Mouse (Mus musculus) granulocyte monocyte progenitor cell, adult 5-6 weeks (primary cell): ENCODE measurements around the gene Tube1. TPM values are rescaled to one million over a fixed set of nuclear protein-coding genes. Genes with fewer than 3 reads are reported as not detected.

Experiments used
- ATAC-seq: replicated peaks from 2 replicates; pipeline ENCODE4 v1.8.0; 2016; ENCODE audit warnings: mild to moderate bottlenecking, moderate TSS enrichment, inconsistent platforms; ENCODE audit not compliant: poor library complexity, severe bottlenecking
- total RNA-seq, 2 experiments: library from RNA; stranded (forward) in 1 of 2; stranded (reverse) in 1 of 2; fragments of 200-712, 200-1000 nt in 1 of 2; fragments of >200 nt in 1 of 2; fragmentation: Nextera tagmentation in 1 of 2; gene quantifications; 2 replicates each; pipeline ENCODE4 v1.2.3; 2014 to 2017

Gene Tube1
- total RNA-seq (2014; fragmentation: Nextera tagmentation) (13.3 and 16.7 TPM in 2 replicates), total RNA-seq (2017) (15.6 and 19.8 TPM in 2 replicates)

DNA sequence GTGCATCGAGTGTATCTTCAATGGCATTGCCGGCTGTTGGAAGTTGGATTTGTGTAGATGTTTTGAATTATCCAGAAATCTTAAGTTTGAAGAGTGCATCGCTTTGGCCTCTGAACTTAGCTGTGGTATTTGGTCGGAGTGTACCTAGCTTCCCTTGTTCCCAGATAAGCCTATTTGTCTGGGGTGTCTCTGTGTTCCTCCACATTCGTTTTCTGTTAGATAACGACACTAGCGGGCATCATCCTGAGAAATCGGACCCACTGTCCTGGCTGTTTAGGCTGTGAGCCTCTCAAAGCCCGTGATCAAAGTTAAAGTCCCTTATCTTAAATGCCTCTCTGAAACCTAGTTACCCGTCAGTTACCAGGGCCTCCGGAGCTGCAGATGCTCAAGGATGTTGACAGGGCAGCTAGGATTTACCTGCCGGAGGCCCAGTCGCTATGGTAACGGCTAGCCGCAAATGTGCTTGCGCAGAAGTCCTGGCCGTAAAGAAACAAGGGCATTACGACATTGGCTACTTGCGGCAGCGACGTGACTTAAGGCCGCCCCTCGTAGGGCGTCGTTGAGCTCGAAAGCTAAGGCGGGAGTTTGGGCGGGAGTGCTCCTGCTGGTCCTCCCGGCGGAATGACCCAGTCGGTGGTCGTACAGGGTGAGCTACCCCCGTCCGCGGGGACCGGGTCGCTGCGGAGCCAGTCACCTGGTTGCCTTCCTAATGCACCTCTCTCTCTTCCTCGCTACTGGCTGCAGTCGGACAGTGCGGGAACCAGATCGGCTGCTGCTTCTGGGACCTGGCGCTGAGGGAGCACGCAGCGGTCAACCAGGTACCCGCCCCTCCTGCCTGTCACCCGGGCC, at the start of gene Tube1, which contains the start of gene Fam229b:
Gene Tube1 (plus strand): TSS at position 515 of the 849 bp plus-strand sequence.
Gene Fam229b (minus strand): TSS at position 453 of the 849 bp plus-strand sequence.
- peak; percentile 99 for ATAC-seq

DNA sequence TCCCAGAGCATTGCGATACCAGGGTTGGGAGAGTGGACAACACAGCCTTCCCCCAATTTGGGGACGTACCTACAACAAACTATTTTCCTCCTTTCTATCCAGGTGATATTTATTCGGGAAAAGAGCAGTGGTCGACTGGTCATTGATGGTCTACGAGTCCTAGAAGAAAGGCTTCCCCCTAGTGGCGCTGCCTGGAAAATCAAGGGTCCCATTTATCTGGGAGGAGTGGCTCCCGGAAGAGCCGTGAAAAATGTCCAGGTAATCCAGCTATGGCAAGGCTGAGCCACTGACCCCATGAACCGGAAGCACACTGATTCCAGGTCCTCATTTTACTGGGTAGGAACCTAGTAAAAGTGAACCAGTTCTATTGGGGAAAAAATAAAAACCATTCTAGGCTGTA, 36.8 kb upstream of the Tube1 start:
- no peak for ATAC-seq

DNA sequence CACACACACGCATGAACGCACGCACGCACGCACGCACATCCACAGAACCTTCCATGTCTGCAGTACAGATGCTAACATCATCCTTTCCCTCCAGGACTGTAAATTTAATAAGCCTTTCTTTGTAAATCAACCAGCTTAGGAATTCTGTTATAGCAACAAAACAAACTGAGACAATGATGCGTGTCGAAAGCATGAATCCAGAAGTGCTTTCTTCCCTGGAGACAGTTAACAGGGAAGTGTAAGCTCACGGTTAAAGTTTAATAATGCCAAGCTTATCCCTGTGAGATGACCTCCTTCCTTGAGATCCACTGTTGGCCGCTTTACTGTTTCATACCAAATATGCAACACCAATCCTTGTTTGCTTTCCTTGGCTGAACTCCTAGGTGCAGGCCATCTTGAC, 35.0 kb upstream of the Tube1 start:
- no peak for ATAC-seq

DNA sequence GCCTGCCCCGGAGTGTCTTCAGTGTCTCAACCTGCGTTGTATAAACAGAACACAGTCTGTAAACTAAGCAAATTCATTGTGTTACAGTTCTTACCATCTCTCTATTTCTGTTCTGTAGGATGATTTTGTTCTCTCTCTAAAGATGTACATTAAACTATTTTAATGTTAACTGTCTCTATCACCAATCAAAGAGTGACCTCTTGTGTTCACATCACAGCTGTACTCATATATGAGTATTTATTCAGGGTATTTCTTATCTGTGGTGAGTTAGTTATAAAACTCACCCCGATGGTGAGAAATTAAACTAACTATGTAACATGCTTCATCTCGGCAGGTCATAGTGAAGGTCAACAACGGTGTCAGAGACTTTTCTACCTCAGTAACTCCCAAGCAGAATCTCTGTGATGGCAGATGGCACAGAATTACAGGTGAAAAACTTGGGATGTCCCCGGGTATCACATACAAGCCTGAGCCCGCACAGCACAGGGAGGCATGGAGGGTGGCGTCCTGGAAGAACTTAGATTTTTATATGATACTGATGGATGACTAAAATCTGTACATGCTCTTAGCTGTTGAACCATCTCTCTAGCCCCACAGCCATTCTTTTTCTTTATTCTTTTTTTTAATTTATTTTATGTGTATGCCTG, 28.9 kb upstream of the Tube1 start:
- no peak for ATAC-seq

DNA sequence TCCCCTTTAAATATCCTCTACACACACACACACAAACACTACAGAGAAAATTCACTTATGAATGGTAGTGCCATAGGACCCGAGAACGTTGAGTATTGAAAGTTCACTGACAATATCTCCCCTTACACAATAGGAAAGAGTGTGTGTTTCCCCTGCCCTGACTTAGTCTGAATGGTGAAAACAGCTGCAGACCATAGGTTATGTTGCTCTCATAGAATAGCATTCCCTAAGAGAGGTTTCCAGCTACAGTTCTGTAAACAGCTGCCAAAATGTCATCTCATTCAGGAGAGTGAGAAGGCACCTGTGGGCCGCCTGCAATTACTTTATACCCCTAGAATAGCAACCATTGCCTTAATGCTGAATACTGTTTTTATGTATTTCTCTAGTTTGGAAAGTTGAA, 27.4 kb upstream of the Tube1 start:
- no peak for ATAC-seq

DNA sequence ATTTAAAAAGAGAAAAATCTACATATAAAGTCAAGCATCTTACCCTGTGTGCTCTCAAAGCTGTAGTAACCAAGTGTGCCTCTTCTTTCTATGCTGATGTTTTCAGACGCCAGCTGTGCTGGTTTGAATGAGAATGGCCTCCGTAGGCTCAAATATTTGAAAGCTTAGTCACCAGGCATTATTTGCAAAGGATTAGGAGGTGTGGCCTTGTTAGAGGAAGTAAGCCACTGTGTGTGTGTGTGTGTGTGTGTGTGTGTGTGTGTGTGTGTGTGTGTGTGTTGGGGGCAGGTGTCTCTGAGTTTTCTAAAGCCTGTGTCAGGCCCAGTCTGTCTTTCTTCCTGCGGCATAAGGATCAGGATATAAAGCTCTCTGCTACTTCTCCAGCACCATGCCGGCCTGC, 26.8 kb upstream of the Tube1 start:
- no peak for ATAC-seq

DNA sequence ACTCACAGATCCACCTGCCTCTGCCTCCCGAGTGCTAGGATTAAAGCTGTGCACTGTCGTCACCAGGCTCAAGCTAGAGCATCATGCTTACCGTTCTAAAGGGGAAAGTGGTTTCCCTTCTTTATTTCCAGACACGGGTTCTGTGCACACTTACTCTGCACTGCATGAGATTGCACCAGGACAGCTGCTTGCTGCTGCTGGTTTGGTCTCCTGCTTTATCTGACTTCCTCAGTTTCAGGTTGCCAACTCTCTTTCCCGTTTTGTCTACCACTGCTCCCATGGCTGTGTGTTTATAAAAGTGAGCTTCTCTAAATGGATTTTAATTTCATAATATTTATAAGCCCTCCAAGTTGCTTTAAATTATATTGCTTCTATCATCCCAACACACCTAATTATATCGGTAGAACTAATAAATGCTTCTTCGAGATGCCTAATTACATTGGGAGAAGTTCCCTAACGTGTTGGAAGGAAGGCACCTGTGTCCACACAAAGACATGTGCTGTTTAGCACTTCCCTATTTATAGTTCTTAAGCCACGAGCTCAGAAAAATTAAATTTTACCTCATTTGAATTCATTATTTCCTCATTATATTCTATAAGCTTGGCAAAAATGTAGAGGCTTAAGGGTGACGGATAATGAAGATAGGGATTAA, 24.8 kb upstream of the Tube1 start:
- peak; percentile 80 for ATAC-seq

DNA sequence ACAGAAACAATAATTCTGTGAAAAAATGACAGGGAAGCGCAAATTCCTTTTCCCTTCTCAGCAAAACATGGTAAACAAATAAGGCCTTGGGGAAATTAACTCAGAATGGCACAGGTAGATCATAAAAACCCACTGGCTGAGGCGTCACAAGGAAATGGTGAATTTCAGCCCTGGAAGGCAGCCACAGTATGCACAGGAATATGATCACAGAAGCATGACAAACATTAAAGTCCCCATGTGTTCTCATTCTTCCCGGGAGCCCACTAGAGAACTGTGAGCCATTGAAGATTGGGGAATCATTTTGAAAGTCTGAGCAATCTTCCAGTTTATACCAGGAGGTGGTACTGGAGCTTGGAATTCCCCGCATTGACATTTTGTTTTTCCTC, 24.3 kb upstream of the Tube1 start:
- no peak for ATAC-seq

DNA sequence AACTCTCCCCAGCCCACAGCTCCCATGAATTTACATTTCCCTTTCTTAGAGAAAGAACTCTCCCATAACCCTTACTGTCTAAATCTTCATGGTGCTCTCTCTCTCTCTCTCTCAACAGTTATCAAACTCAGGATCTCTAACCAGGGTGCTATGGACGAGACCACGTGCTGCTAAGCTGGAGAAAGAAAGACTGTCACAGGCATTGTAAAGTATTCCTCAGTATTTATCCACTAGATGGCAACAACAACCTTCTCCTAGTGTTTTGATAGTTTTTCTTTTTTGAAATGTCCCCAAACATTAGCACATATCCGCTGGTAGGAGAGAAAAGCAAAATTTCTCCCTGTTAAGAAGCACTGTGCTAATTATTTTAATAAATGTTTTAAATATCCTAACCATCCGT, 12.4 kb upstream of the Tube1 start:
- ATAC-seq: no peak; the same call in 1 of the 2 replicates

DNA sequence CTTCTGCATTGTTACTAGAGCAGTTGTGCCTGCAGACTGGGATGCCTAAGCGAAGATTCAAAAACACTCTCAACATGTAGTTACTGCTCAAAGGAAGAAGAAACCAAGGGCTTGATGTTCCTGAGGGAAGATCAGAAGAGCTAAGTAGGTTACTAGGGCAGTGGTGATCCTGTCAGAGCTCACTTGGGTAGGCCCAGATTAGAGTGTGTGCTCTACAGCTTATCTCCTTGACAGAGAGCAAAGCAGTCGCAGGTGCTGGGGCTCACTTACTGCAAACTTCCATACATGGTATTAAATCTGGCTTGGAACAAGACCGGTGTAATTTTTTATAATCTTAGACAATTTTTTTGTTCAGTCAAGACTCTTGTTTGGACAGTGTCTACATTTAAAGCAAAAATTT, 4.0 kb downstream of the Tube1 start:
- ATAC-seq: no peak

DNA sequence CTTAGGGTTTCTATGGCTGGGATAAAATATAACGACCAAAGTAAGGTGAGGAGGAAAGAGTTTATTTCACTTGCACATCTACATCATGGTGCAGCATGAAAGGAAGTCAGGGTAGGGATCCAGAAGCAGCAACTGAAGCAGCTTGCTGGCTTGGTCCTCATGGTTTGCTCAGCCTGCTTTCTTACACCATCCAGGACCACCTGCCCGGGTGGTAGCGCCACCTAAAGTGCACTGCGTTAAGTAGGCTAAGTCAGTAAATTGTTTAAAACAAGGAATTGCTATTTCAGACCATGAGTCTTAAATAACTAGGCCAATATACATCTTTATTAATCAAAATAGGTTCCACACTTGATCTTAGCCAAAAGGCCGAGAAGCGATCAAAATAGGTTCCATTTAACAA, 5.0 kb downstream of the Tube1 start:
- ATAC-seq: no peak

DNA sequence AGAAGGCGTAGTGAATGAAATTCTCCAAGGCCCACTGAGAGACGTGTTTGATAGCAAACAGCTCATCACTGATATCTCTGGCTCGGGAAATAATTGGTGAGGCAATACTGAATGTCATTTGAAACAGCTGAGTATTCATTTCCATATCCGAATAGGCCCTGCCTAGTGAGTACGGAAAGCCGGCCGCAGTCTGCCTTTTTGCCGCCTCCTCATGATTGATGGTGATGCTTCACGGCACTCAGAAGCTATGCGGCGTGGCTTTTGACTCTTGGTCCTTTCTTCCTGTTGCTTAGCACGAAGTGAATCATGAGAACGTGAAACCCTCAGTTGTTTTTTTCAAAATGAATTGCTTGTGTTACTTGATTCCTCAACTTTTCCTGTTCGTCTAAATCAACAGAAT, 7.1 kb downstream of the Tube1 start:
- ATAC-seq: no peak

DNA sequence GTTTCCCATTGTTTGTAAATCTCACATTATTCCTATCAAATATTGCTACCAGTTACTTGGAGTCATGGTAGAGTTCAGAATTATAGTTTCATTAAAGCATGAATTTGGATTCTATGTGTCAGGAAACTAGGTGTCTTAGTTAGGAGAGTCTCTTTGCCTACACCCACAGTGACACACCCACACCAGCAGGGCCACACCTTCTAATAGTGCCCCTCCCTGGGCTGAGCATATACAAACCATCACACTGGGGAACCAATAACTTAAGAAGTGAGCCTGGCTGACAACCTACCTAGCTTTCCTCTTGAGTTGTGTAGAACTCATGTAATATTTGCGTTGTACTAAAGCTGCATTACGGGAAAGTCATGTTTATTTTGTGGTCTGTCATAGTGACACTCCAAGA, 7.6 kb downstream of the Tube1 start:
- ATAC-seq: no peak

DNA sequence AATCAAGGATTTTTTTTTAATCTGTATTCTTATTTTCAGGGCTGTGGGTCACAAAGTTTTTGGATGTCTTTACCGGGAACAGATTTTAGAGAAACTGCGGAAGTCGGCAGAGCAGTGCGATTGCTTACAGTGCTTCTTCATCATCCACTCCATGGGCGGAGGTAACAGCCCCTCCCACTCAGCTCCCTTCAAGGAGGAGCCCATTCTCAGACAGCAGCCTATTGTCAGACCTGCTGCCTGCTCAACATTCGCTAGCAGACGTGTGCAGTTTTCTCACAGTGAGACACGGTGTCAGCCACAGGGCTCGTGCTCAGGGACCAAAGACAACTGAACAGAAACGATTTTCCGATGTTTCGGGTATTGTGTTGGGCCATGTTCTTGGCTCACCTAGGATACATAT, 8.4 kb downstream of the Tube1 start:
- ATAC-seq: no peak

DNA sequence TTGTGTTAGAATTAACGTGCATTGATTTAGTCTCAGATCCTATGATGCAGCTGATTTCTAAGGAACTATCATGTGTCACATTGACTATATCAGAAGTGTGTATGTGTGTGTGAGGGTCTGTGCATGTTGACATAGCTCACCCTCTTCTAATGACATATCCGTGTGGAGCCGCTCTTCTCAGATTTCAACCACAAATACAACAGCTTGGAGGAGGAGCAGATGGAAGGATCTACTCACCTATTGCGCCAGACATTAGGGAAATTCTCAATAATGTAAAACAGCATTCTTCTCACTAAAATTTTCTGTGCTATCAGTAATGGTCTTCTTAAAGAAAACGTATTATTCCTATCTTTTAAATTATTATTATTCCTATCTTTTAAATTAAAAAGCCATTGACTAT, 22.9 kb downstream of the Tube1 start:
- no peak for ATAC-seq

DNA sequence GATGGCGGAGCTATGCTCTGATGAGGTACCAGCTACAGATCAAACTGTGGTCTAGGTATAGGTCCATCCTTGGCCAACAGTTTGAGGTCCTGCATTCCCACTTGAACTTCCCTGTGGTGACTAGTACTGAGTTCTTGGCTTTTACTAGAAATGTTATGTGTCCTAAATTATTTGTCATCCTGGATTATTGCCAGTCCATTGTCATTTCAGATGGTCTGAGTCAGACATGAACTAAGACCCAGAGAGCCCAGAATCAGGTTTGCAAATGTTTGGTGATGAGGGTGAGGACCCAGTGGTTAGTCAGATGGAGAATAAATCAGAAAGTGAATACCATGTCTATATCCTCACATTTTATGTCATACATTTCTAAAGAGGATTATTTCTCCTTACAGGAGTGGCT, 23.5 kb downstream of the Tube1 start:
- ATAC-seq: no peak

DNA sequence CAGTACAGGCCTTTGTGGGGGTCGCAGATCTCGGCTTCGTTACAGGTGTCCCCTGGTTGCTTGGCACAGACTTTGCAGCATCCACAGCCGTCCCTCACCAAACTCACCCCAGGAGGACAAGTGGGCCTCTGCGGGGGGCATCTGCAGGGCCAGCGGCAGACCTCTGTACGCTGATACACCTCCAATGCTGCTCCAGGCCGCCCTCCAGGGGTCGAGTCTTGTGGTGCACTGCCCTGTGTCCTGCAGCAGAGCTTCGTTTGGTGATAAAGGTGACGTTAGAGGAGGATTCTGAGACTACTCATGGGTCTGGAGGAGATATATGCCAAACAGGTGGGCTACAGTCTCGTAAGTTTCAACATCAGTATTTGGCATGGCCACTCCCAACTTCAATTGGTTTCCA, 24.5 kb downstream of the Tube1 start:
- no peak for ATAC-seq

DNA sequence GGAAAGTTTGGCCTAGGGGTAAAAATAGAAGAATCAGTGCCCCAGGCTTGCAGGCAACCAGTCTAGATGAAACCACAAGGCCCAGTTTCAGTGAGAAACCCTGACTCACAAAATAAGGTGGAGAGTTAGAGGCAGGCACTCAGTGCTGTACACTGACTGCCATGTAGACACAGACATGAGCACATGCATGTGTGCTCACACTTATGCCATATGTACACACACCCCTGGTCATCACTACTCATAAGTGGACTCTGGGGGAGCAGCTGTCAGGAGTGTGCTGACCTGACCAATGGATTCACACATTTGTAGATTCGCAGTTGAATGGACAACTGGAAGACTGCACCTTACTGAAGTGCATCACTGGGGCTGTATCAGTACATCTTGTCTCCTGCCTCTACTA, 27.6 kb downstream of the Tube1 start:
- ATAC-seq: peak; percentile 59

DNA sequence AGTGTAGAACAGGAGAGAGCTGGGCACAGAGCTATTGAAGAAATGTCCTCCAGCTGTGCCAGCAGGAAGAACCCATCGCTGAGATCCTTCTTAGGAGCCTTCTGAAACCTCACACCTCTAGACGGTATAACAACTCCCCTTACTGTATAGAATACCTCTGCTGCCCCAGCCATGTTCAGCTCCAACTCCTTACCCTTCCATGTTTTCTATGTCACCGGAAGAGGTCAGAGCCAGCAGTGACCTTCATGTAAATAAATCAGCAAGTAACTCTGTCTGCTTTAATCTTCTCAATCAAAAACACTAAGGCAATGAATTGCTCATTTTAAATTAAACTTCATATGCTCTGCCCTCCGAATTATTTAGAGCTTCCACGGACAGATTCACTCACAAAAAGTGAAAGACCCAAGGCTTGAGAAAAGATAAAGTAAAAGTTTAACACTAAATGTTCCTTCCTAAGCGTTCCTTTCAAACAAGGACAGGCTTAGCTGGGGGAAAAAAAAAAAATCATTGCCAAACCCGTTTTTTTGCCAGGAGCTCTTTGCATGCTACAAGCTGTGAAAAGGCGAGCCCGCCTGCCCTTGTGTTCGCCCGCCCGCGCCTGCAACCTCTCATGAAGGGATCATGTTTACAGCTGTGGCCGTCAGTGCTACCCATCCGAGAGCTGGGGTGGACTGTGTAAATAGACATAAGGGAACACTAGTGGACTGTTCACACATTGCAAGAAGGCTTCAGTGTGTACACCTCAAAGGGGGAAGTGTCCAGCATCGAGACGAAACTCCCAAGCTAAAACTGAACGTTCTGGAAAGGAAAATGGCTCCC, 29.1 kb downstream of the Tube1 start:
- 0 out of 2 replicates have a peak, but pooled peaks have one; percentile 19 for ATAC-seq

DNA sequence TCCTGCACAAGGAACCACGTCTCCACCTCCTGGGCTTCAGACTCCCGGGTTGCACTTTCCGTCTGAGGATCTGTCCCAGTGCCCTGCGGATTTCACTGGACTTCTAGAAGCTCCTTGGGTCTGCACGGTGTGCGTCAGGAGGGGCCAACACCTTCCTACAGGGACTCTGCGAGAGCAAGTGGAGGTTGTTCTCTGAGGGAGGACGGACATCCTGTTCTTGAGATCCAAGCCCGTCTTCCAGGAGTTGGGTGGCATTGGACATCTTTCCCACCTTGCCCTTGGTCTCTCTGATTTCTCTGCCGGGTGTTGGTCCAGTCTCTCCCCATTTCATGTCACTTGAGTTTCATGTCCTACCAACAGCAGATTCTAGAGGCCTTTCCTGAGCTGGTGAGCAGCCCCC, 29.9 kb downstream of the Tube1 start, which contains the start of gene Ccn6:
Gene Ccn6 (minus strand): TSS at position 101 of the 400 bp plus-strand sequence.
- ATAC-seq: no peak
